Mouse (Mus musculus) cerebral cortex, adult 2 months (tissue): ENCODE measurements around the gene Neurog1.

ENCODE experiments used
- WGBS: fragments of 180-500 bp; shearing (Covaris S2); methylation state at CpG from one replicate; pipeline ENCODE4 v1.1.7; 2018; 5-methylcytosine and 5-hydroxymethylcytosine counted together

Gene Neurog1

DNA sequence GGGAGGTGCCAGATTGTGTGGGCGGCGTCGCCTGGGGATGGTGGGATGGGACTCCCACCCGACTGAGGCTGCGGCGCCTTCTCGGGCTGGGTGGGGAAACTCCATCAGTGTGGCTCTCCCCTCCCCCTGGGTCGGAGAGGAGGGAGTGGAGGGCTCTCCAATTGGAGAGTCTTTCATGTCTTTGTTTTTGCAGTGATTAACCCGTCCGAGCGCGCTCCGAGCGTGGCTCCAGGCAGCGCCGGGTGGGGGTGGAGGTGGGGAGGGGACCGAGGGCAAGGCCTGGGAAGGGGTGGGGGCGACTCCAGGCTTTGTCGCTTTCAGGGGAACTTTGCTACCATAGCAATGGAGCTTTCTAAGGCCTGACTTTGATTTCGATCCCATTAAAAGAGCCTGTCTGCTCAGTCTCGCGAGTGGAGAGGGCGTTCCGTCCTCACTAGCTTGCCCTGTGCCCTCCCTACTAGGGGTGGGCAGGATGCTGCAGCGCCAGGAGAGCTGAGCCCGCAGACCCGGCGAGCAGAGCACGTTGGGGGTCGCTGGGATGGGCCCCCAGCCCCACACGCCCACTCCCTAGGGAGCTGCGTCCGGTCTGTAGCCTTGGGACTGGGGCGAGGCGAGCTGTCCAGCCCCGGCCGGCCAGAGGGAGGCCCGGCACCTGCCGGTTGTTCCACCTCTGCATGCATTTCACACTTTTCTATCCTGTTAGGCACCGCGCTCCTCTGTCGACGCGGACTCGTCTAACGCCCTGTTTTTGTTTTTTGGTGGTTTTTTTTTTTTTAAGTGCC, 30.6 kb downstream of the Neurog1 start:
- 4% methylated on average over 46 of the region's 46 CpGs for WGBS

DNA sequence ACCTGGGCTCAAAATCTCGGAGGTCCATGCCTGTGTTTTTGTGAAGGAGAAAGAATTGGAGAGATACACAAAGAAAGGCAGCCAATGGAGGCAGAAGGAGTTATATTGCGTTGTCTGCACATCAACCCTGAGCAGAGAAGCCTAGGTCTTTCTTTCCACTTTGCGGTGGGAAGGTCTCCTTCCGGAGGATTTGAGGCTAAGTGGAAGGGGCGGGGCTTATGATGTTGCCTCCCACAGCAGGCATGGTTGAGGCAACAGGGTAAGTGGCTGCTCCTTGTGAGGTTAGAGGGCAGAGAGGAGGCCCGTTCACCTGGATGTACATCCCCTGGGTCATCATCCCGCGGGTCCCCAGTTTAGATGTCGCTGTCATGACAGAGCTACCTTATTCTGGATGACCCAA, 32.7 kb downstream of the Neurog1 start:
- WGBS = 83% methylated on average over 9 of the region's 9 CpGs

DNA sequence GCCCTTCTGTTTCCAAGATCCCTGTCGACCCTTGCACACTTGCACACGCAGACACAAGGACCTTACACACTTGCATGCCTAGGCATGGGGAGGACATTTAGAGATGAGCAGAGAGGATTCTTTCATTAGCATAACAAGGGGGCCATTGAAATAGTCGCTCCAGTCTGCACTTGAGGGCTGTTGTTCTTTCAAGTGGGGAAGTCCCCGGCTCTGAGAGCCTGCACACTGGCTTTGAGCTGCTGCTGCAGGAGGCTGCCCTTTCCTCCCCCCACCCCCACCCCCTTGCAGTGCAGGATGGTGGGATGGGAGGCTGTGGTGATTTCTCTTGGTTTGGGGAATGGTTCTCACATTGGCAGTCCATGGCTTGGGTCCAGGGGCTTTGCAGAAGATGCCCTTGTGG, 35.9 kb downstream of the Neurog1 start:
- WGBS = 52% methylated on average over 4 of the region's 4 CpGs

DNA sequence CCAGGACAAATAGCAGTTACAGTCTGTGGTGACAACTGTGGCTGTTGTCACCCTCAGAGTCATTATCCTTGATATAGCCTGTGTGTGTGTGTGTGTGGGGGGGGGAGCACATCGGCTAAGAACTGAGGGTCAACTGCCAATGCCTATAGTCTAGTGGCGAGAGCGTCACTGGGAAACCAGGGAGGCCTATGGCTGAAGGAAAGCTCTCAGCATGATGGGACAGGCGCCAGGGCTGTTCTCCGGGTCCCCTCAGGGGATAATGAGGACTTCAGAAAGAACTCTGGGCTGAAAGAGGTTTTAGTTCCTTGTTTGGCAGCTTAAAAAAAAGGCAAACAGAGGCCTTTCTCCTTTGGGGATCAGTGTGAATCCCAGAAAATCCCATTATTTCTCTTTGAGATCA, 37.3 kb downstream of the Neurog1 start:
- 66% methylated on average over 5 of the region's 5 CpGs for WGBS

DNA sequence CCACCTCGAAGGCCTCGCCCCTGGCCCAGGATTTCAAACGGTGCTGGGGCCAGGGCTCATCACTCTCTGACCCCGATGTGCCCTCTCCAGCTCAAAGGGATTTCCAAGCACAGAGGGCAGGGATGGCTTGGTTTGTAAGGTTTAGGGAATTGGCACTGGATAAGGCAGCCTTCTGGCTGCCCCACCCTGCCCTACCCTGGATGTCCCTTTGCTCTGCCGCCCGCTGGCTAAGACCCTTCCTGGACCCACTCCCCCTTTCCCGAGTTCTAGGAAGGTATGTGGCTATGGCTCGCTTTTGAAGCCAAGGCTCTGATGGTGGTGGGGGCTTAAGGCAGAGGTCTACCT, 42.9 kb downstream of the Neurog1 start:
- 48% methylated on average over 8 of the region's 8 CpGs for WGBS

DNA sequence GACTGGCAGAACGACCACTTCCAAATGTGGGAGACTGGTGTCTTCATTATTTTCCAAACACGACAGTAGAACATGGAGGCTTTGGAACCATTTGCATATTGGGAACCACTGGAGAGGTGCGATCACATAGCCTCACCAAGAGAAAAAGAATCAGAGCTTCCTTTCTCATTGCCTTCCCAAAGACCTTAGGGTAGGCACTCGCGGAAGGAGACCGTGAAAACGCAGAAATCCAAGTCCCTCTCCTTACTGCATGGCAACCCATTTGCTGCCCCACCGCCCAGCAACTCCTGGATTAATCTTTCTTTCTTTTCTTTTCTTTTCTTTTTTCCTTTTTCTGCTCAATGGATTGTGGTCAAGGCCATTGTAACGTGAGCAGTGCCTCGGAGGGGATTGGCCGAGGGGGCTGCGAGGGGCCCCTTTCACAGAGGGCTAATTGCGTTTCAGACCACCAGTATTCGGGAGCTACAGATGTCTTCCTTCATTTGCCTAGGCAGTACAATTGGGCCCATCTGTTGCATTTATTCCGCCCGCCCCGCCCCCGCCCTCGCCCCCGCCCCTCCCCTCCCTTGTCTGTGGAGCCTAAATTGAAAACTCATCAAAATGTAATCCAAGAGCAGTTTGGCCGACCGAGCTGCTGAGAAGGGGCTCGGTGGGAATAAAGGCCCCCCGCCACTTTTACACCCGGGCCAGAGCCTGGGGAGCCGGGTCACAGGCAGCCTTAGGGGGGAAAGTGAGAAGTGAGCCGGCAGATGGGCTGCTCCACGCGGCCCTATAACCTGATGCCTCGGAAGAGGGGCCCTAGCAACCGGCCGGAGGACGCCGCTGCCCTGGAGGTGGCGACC, 43.5 kb downstream of the Neurog1 start:
- 28% methylated on average over 35 of the region's 35 CpGs for WGBS
